Mouse (Mus musculus): ENCODE measurements around the gene Cct8l1. TPM values are rescaled to one million over a fixed set of nuclear protein-coding genes. Genes with fewer than 3 reads are reported as not detected.

The Cct8l1 gene
- polyA plus RNA-seq, 1 experiment: not detected

DNA sequence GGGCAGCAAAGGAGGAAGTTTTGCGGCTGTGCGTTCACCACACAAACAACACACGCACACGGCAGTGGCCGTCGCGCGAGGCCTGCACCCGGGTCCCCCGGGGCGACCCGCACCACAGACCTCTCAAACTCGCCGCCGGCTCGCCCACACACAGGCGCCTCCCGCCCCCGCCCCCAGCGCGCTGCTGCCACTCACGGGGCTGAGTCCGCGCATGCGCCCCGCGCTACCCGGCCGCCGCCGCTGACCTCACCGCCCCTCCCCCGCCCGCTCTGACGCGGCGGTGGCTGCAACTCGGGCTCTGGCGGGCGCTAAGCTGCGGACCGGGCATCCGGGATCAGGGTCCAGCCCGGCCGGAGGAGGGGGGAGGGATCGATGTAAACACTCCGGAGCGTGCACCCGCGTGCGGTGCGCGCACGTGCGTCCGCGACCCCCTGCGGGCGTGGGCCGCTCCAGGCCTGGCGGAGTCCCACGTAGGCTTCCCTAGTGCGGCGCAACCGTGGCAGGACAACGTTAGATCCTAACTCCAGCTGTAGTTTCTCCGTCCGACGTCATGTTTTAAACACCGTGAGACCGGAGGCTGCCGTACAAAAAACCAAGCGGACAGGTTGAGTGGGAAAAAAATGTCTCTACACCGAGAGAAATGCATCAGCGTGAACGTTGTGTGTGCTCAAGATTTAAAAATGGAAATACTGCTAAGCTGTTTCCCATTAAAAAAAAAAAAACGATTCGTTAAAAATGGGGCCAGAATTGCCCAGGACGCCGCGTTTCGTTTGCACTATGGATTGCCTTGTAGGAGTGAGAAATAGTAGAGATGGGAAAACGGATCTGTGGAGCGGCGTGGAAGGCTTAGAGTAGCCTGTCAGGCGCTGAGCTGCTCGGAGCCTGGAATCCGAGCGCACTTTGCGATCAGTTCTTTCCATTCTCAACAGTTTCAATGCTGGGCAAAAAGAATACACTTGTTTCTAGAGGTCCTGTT is 16.2 kb upstream of the Cct8l1 start:
- peak; percentile 23 for TF ChIP-seq MAX (IDR thresholded peaks at IDR 0.05; ENCODE audit: low read depth)
- TF ChIP-seq CEBPB (IDR thresholded peaks at IDR 0.05; ENCODE audit: insufficient read depth, poor library complexity, severe bottlenecking): no peak
- no peak for TF ChIP-seq SRF (IDR thresholded peaks at IDR 0.05; ENCODE audit: control insufficient read depth, insufficient read length, low read depth)
- TF ChIP-seq E2F4 (IDR thresholded peaks at IDR 0.05; ENCODE audit: insufficient read depth): no peak
- TF ChIP-seq TCF12 (IDR thresholded peaks at IDR 0.05; ENCODE audit: insufficient read depth, poor library complexity, severe bottlenecking): no peak
- TF ChIP-seq MYOG (IDR thresholded peaks at IDR 0.05; ENCODE audit: control insufficient read depth in 1 of 3, insufficient read depth in 1 of 3, insufficient read length in 2 of 3, low read depth in 2 of 3): peak in 2 of 3 experiments; percentile 19 to 61
- peak in 1 of 3 experiments; percentile 43 for TF ChIP-seq MYOD1 (IDR thresholded peaks at IDR 0.05; ENCODE audit: control insufficient read depth in 1 of 3, insufficient read length in 2 of 3, low read depth in 2 of 3)
- no peak for TF ChIP-seq POLR2A (IDR thresholded peaks at IDR 0.05; ENCODE audit: insufficient read length, low read depth)
- no peak for TF ChIP-seq REST (IDR thresholded peaks at IDR 0.05; ENCODE audit: insufficient read depth, insufficient read length)
- no peak for TF ChIP-seq TCF3 (IDR thresholded peaks at IDR 0.05; ENCODE audit: insufficient read length, low read depth)
- TF ChIP-seq POLR2AphosphoS2 (IDR thresholded peaks at IDR 0.05; ENCODE audit: insufficient read length, low read depth): no peak
- no peak for TF ChIP-seq USF1 (IDR thresholded peaks at IDR 0.05; ENCODE audit: low read depth)
- Histone ChIP-seq H3K79me2 (ENCODE audit: control insufficient read depth, insufficient read depth) (peaks cover 30% of the 10 kb centered on the region), H3K36me3 (ENCODE audit: control insufficient read depth, insufficient read depth) (no peaks in the 10 kb centered on the region), H3K4me2 (ENCODE audit: low read depth) (peak overlapping the region; percentile 86), H3K27me3 (ENCODE audit: control insufficient read depth, insufficient read depth, insufficient read length) (no peaks in the 10 kb centered on the region), H3K4me3 (peak overlapping the region; percentile 57), H3ac (ENCODE audit: control insufficient read depth, insufficient read length) (peak overlapping the region; percentile 61)

GRCm38 (mm10) chr5:25500686-25501085 is 15.2 kb upstream of the Cct8l1 start:
- no peak for TF ChIP-seq USF1 (IDR thresholded peaks at IDR 0.05; ENCODE audit: low read depth)
- TF ChIP-seq POLR2AphosphoS2 (IDR thresholded peaks at IDR 0.05; ENCODE audit: insufficient read length, low read depth): no peak
- no peak for TF ChIP-seq POLR2A (IDR thresholded peaks at IDR 0.05; ENCODE audit: insufficient read length, low read depth)
- no peak for TF ChIP-seq TCF3 (IDR thresholded peaks at IDR 0.05; ENCODE audit: insufficient read length, low read depth)
- Histone ChIP-seq H3ac (ENCODE audit: control insufficient read depth, insufficient read length) (no peak overlapping the region), H3K4me3 (peak overlapping the region; percentile 57), H3K27me3 (ENCODE audit: control insufficient read depth, insufficient read depth, insufficient read length) (no peaks in the 10 kb centered on the region), H3K4me2 (ENCODE audit: low read depth) (peak overlapping the region; percentile 86), H3K36me3 (ENCODE audit: control insufficient read depth, insufficient read depth) (no peaks in the 10 kb centered on the region), H3K79me2 (ENCODE audit: control insufficient read depth, insufficient read depth) (peaks cover 21% of the 10 kb centered on the region)

DNA sequence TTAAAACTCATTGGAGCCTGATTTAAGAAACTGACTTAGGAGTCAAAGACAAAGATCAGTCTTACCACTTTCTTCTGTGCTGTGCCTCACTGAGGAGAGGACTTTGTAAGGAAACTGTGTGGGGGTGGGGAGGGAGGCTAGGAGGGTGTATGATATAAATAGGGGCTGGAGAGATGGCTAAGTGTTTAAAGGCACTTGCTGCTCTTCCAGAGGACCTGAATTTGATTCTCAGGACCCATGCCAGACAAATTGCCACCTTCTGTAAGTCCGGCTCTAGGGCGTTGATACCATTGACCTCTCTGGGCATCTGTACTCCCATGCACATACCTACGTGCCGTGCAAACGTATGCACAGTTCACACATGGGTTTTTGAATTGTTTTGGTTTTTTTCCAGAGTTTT is 9.8 kb upstream of the Cct8l1 start:
- Histone ChIP-seq H3K4me3 (no peak overlapping the region), H3ac (ENCODE audit: control insufficient read depth, insufficient read length) (no peak overlapping the region), H3K4me2 (ENCODE audit: low read depth) (no peak overlapping the region), H3K27me3 (ENCODE audit: control insufficient read depth, insufficient read depth, insufficient read length) (no peaks in the 10 kb centered on the region), H3K36me3 (ENCODE audit: control insufficient read depth, insufficient read depth) (no peaks in the 10 kb centered on the region), H3K79me2 (ENCODE audit: control insufficient read depth, insufficient read depth) (no peaks in the 10 kb centered on the region)
- TF ChIP-seq E2F4 (IDR thresholded peaks at IDR 0.05; ENCODE audit: insufficient read depth): no peak
- no peak for TF ChIP-seq POLR2AphosphoS2 (IDR thresholded peaks at IDR 0.05; ENCODE audit: insufficient read length, low read depth)
- no peak for TF ChIP-seq MYOG (IDR thresholded peaks at IDR 0.05; ENCODE audit: control insufficient read depth in 1 of 3, insufficient read depth in 1 of 3, insufficient read length in 2 of 3, low read depth in 2 of 3)
- TF ChIP-seq POLR2A (IDR thresholded peaks at IDR 0.05; ENCODE audit: insufficient read length, low read depth): no peak
- TF ChIP-seq CEBPB (IDR thresholded peaks at IDR 0.05; ENCODE audit: insufficient read depth, poor library complexity, severe bottlenecking): no peak
- TF ChIP-seq MYOD1 (IDR thresholded peaks at IDR 0.05; ENCODE audit: control insufficient read depth in 1 of 3, insufficient read length in 2 of 3, low read depth in 2 of 3): no peak
- no peak for TF ChIP-seq USF1 (IDR thresholded peaks at IDR 0.05; ENCODE audit: low read depth)
- no peak for TF ChIP-seq REST (IDR thresholded peaks at IDR 0.05; ENCODE audit: insufficient read depth, insufficient read length)
- TF ChIP-seq TCF3 (IDR thresholded peaks at IDR 0.05; ENCODE audit: insufficient read length, low read depth): no peak
- TF ChIP-seq MAX (IDR thresholded peaks at IDR 0.05; ENCODE audit: low read depth): no peak
- TF ChIP-seq TCF12 (IDR thresholded peaks at IDR 0.05; ENCODE audit: insufficient read depth, poor library complexity, severe bottlenecking): no peak
- no peak for TF ChIP-seq SRF (IDR thresholded peaks at IDR 0.05; ENCODE audit: control insufficient read depth, insufficient read length, low read depth)

GRCm38 (mm10) chr5:25516301-25516895 is 531 bp downstream of the Cct8l1 start:
- TF ChIP-seq E2F4 (IDR thresholded peaks at IDR 0.05; ENCODE audit: insufficient read depth) (no peak), MYOG (IDR thresholded peaks at IDR 0.05; ENCODE audit: control insufficient read depth in 1 of 3, insufficient read depth in 1 of 3, insufficient read length in 2 of 3, low read depth in 2 of 3) (no peak), POLR2A (IDR thresholded peaks at IDR 0.05; ENCODE audit: insufficient read length, low read depth) (no peak), TCF3 (IDR thresholded peaks at IDR 0.05; ENCODE audit: insufficient read length, low read depth) (no peak), SRF (IDR thresholded peaks at IDR 0.05; ENCODE audit: control insufficient read depth, insufficient read length, low read depth) (no peak), REST (IDR thresholded peaks at IDR 0.05; ENCODE audit: insufficient read depth, insufficient read length) (no peak), TCF12 (IDR thresholded peaks at IDR 0.05; ENCODE audit: insufficient read depth, poor library complexity, severe bottlenecking) (no peak), MYOD1 (IDR thresholded peaks at IDR 0.05; ENCODE audit: control insufficient read depth in 1 of 3, insufficient read length in 2 of 3, low read depth in 2 of 3) (no peak), USF1 (IDR thresholded peaks at IDR 0.05; ENCODE audit: low read depth) (no peak), POLR2AphosphoS2 (IDR thresholded peaks at IDR 0.05; ENCODE audit: insufficient read length, low read depth) (no peak)
- no peak overlapping the region for H3ac ChIP-seq (ENCODE audit: control insufficient read depth, insufficient read length)

More at GRCm38 (mm10) chr5:25516301-25516895, 531 bp downstream of the Cct8l1 start:
- H3K27me3 ChIP-seq (ENCODE audit: control insufficient read depth, insufficient read depth, insufficient read length): peaks cover 4% of the 10 kb centered on the region
- no peaks in the 10 kb centered on the region for H3K36me3 ChIP-seq (ENCODE audit: control insufficient read depth, insufficient read depth)
- H3K4me2 ChIP-seq (ENCODE audit: low read depth): no peak overlapping the region
- no peak overlapping the region for H3K4me3 ChIP-seq
- H3K79me2 ChIP-seq (ENCODE audit: control insufficient read depth, insufficient read depth): no peaks in the 10 kb centered on the region
